Mouse (Mus musculus) layer of hippocampus, adult 9-10 months (tissue): ENCODE data around the gene Ksr1.

Experiments
- DNase-seq: peaks from one replicate; pipeline ENCODE4 v3.0.0; 2022; ENCODE audit warnings: low spot score

Gene Ksr1

GRCm38 (mm10) chr11:79093386-79093906 lies 52.8 kb downstream of the Ksr1 start:
- DNase-seq: no peak

- DNase-seq: no peak
Measured at GRCm38 (mm10) chr11:79092802-79093201, 53.4 kb downstream of the Ksr1 start.

GRCm38 (mm10) chr11:79092245-79092644 lies 54.0 kb downstream of the Ksr1 start:
- no peak for DNase-seq

GRCm38 (mm10) chr11:79089756-79090155 lies 56.5 kb downstream of the Ksr1 start:
- DNase-seq: no peak

- DNase-seq: no peak
Measured at GRCm38 (mm10) chr11:79089027-79089426, 57.2 kb downstream of the Ksr1 start.

- DNase-seq: no peak
Measured at GRCm38 (mm10) chr11:79088325-79088724, 57.9 kb downstream of the Ksr1 start.

GRCm38 (mm10) chr11:79087731-79088311 lies 58.4 kb downstream of the Ksr1 start:
- no peak for DNase-seq

GRCm38 (mm10) chr11:79086787-79087186 lies 59.4 kb downstream of the Ksr1 start:
- no peak for DNase-seq

- DNase-seq: no peak
Measured at GRCm38 (mm10) chr11:79085059-79085458, 61.1 kb downstream of the Ksr1 start.

- no peak for DNase-seq
Measured at GRCm38 (mm10) chr11:79083018-79083441, 63.2 kb downstream of the Ksr1 start.

- no peak for DNase-seq
Measured at GRCm38 (mm10) chr11:79080965-79081891, 65.0 kb downstream of the Ksr1 start.

- DNase-seq: no peak
Measured at GRCm38 (mm10) chr11:79080081-79080480, 66.1 kb downstream of the Ksr1 start.

GRCm38 (mm10) chr11:79076484-79076883 lies 69.7 kb downstream of the Ksr1 start:
- no peak for DNase-seq

- DNase-seq: no peak
Measured at GRCm38 (mm10) chr11:79075044-79075443, 71.2 kb downstream of the Ksr1 start.

- DNase-seq: no peak
Measured at GRCm38 (mm10) chr11:79074611-79075010, 71.6 kb downstream of the Ksr1 start.

GRCm38 (mm10) chr11:79073583-79073982 lies 72.6 kb downstream of the Ksr1 start:
- DNase-seq: no peak

GRCm38 (mm10) chr11:79072108-79072507 lies 74.1 kb downstream of the Ksr1 start:
- no peak for DNase-seq

GRCm38 (mm10) chr11:79071082-79071972 lies 74.9 kb downstream of the Ksr1 start:
- no peak for DNase-seq

- DNase-seq: no peak
Measured at GRCm38 (mm10) chr11:79069453-79070153, 76.6 kb downstream of the Ksr1 start.

GRCm38 (mm10) chr11:79067172-79067571 lies 79.0 kb downstream of the Ksr1 start:
- no peak for DNase-seq

- DNase-seq: no peak
Measured at GRCm38 (mm10) chr11:79066191-79066530, 80.0 kb downstream of the Ksr1 start.
